Mouse (Mus musculus): ENCODE data around the gene Atg101. TPM values are rescaled to one million over a fixed set of nuclear protein-coding genes. Genes with fewer than 3 reads are reported as not detected.

Gene Atg101
- total and polyA plus RNA-seq, 3 experiments = 75.2 to 75.5 TPM; not detected in 1

DNA sequence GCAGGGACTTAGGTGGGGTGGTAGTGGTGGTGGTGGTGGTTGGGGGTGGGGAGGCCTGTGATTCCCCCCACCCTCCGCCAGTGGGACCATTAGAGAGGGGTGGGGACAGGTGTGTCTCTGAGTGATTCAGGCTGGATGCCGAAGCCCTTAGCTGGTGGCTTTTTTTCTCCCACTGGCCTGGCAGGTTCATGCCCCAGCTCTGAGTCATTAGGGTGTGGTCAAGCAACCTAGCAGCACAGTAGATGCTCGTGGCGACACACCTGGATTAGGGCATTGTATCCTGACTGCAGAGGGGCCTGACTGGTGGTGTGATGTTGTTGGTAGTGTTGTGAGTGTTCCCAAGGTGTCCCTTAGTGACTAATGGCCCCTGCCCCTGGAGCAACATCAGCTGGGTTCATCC lies 47.0 kb downstream of the Atg101 start:
- no peak overlapping the region for H3K27ac ChIP-seq (ENCODE audit: control insufficient read depth, low read depth, low read length)
- no peaks in the 10 kb centered on the region for H3K36me3 ChIP-seq (ENCODE audit: control insufficient read depth in 1 of 2, insufficient read depth in 2 of 2, low read length in 2 of 2)
- no peaks in the 10 kb centered on the region for H3K27me3 ChIP-seq (ENCODE audit: control insufficient read depth in 1 of 2, insufficient read depth in 2 of 2, low read length in 2 of 2)
- H3K4me1 ChIP-seq (ENCODE audit: control insufficient read depth in 1 of 2, insufficient read depth in 2 of 2, low read length in 2 of 2) = no peaks in the 10 kb centered on the region
- no peak for DNase-seq (ENCODE audit: low read depth, low spot score)
- TF ChIP-seq POLR2AphosphoS5 (IDR thresholded peaks at IDR 0.05; ENCODE audit: borderline replicate concordance, low read depth, low read length) = no peak
- TF ChIP-seq HCFC1 (IDR thresholded peaks at IDR 0.05; ENCODE audit: low read depth, low read length) = no peak
- TF ChIP-seq CHD2 (IDR thresholded peaks at IDR 0.05; ENCODE audit: low read length) = no peak
- TF ChIP-seq MYB (IDR thresholded peaks at IDR 0.05; ENCODE audit: low read depth, low read length) = no peak
- TF ChIP-seq KAT2A (conservative IDR thresholded peaks at IDR 0.05; ENCODE audit: low read depth, low read length) = no peak
- no peak for TF ChIP-seq POLR2A (IDR thresholded peaks at IDR 0.05; ENCODE audit: control insufficient read depth in 1 of 2, insufficient read depth in 1 of 2, low read depth in 1 of 2, low read length in 2 of 2, poor library complexity in 1 of 2)
- TF ChIP-seq TCF12 (IDR thresholded peaks at IDR 0.05; ENCODE audit: low read depth, low read length) = no peak
- TF ChIP-seq TAL1 (IDR thresholded peaks at IDR 0.05; ENCODE audit: low read length) = no peak
- no peak for TF ChIP-seq NELFE (IDR thresholded peaks at IDR 0.05; ENCODE audit: low read depth, low read length)
- TF ChIP-seq GABPA (IDR thresholded peaks at IDR 0.05; ENCODE audit: low read depth, low read length) = no peak
- no peak for TF ChIP-seq ELF1 (IDR thresholded peaks at IDR 0.05; ENCODE audit: low read depth, low read length)
- TF ChIP-seq ZC3H11A (IDR thresholded peaks at IDR 0.05; ENCODE audit: low read depth, low read length) = no peak
- TF ChIP-seq RCOR1 (IDR thresholded peaks at IDR 0.05; ENCODE audit: low read depth, low read length) = no peak
- no peak for TF ChIP-seq SIN3A (IDR thresholded peaks at IDR 0.05; ENCODE audit: low read length)
- no peak for TF ChIP-seq MAFK (IDR thresholded peaks at IDR 0.05; ENCODE audit: borderline replicate concordance, low read depth, low read length)
- no peak for TF ChIP-seq USF1 (IDR thresholded peaks at IDR 0.05; ENCODE audit: low read depth, low read length)
- no peak for TF ChIP-seq GATA1 (IDR thresholded peaks at IDR 0.05; ENCODE audit: low read depth, low read length)
- no peak for TF ChIP-seq ZMIZ1 (IDR thresholded peaks at IDR 0.05; ENCODE audit: low read depth, low read length)
- TF ChIP-seq USF2 (IDR thresholded peaks at IDR 0.05; ENCODE audit: borderline replicate concordance in 1 of 2, insufficient read depth in 1 of 2, low read depth in 1 of 2, low read length in 2 of 2) = no peak
- no peak for TF ChIP-seq MEF2A (IDR thresholded peaks at IDR 0.05; ENCODE audit: extremely low read depth, insufficient replicate concordance, low read depth, low read length, poor library complexity, severe bottlenecking)
- H3K9me3 ChIP-seq (replicated peaks; ENCODE audit: insufficient read depth, low read length) = no peaks in the 10 kb centered on the region
- H3K79me2 ChIP-seq (ENCODE audit: control insufficient read depth, insufficient read depth, low read length, poor library complexity) = no peaks in the 10 kb centered on the region
- H3K9ac ChIP-seq (ENCODE audit: control insufficient read depth, low read depth, low read length, poor library complexity, severe bottlenecking) = no peak overlapping the region
- H3K4me3 ChIP-seq (ENCODE audit: control insufficient read depth in 1 of 2, insufficient read depth in 1 of 2, low read depth in 2 of 2, low read length in 2 of 2) = no peak overlapping the region

DNA sequence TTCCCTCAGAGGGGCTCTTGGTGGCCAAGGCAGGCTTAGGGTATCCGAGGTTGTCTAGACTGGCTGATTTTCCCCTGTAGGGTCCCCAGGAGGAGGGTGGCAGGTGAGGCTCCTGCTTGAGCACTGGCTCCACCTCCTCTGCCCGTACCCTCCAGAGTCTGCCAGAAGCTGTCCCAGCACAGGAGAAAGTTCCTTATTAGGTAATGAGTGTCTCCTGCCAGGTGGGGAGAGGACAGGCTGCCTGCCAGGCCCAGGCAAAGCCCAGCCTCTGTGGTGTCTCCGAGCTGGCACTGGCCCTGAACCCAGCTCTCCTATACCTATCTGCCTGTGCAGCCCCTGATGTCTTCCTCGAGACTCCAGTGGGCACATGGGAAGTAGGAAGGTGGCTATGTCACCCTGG lies 48.3 kb downstream of the Atg101 start:
- peaks cover 0 to 11% of the 10 kb centered on the region in 2 experiments; a peak in 3 of 4 replicates for H3K4me1 ChIP-seq (ENCODE audit: control insufficient read depth in 1 of 2, insufficient read depth in 2 of 2, low read length in 2 of 2)

More for the DNA sequence above, 48.3 kb downstream of the Atg101 start:
- TF ChIP-seq CHD1 (IDR thresholded peaks at IDR 0.05; ENCODE audit: low read depth, low read length) (no peak), MAZ (IDR thresholded peaks at IDR 0.05; ENCODE audit: low read depth, low read length) (no peak), ELF1 (IDR thresholded peaks at IDR 0.05; ENCODE audit: low read depth, low read length) (no peak)
- Histone ChIP-seq H3K79me2 (ENCODE audit: control insufficient read depth, insufficient read depth, low read length, poor library complexity) (no peaks in the 10 kb centered on the region), H3K27me3 (ENCODE audit: control insufficient read depth in 1 of 2, insufficient read depth in 2 of 2, low read length in 2 of 2) (no peaks in the 10 kb centered on the region), H3K9me3 (replicated peaks; ENCODE audit: insufficient read depth, low read length) (no peaks in the 10 kb centered on the region), H3K27ac (ENCODE audit: control insufficient read depth, low read depth, low read length) (no peak overlapping the region), H3K36me3 (ENCODE audit: control insufficient read depth in 1 of 2, insufficient read depth in 2 of 2, low read length in 2 of 2) (no peaks in the 10 kb centered on the region; a peak in 1 of 4 replicates), H3K4me3 (ENCODE audit: control insufficient read depth in 1 of 2, insufficient read depth in 1 of 2, low read depth in 2 of 2, low read length in 2 of 2) (no peak overlapping the region), H3K9ac (ENCODE audit: control insufficient read depth, low read depth, low read length, poor library complexity, severe bottlenecking) (no peak overlapping the region)
- DNase-seq (ENCODE audit: low read depth, low spot score) = no peak

All from MEL (cell line).